Comparison of ENCODE assay signal across 16 mouse cellular contexts in genomic region chr1:188000189-188000588, GRCm38 (mm10).
A peak's percentile ranks its signal among the peaks of the same experiment; 100 is the strongest.
DNase-seq lines count a peak whose midpoint lies in the region; ATAC-seq and TF ChIP-seq lines count a peak whose summit lies in the region.
"Had no signal": no experiment of that assay in that cellular context is flagged by ENCODE, and none has a peak within 500 bp of the region (broad histone marks: within the 10 kb centered on the region; RNA-seq: fewer than 3 reads in every experiment).

No protein-coding gene starts in this region.

- no peaks in the 10 kb centered on the region for H3K36me3 ChIP-seq in hindbrain, embryonic 12.5 days
- no peaks in the 10 kb centered on the region for H3K36me3 ChIP-seq in hindbrain, embryonic 10.5 days
- H3K36me3 ChIP-seq in forebrain, embryonic 15.5 days, result no peaks in the 10 kb centered on the region
- H3K36me3 ChIP-seq in midbrain, embryonic 15.5 days (replicated peaks), result no peaks in the 10 kb centered on the region
- H3K36me3 ChIP-seq: liver, embryonic 15.5 days had no signal

- WGBS in hindbrain, embryonic 12.5 days, result 68% methylated on average over 8 of the region's 8 CpGs
- WGBS in hindbrain, embryonic 10.5 days, result 85% methylated on average over 8 of the region's 8 CpGs
- WGBS in forebrain, embryonic 15.5 days, result 35% methylated on average over 8 of the region's 8 CpGs
- WGBS in midbrain, embryonic 15.5 days, result 40% methylated on average over 8 of the region's 8 CpGs

- no peak for ATAC-seq in hindbrain, embryonic 12.5 days (ENCODE audit: low FRiP score)
- no peak for ATAC-seq in forebrain, embryonic 15.5 days (replicated peaks)
- ATAC-seq in midbrain, embryonic 15.5 days (replicated peaks), result no peak
- ATAC-seq: Patski had no signal

- no peak for TF ChIP-seq CTCF in brain, embryonic 14.5 days (IDR thresholded peaks at IDR 0.05; ENCODE audit: borderline replicate concordance, extremely low read depth, insufficient read depth, insufficient read length)

- no peak overlapping the region for H3K9ac ChIP-seq in hindbrain, embryonic 12.5 days
- no peak overlapping the region for H3K9ac ChIP-seq in forebrain, embryonic 15.5 days (replicated peaks)
- no peak overlapping the region for H3K9ac ChIP-seq in midbrain, embryonic 15.5 days
- H3K9ac ChIP-seq: liver, embryonic 15.5 days had no signal

- H3K9me3 ChIP-seq in hindbrain, embryonic 12.5 days (replicated peaks), result no peaks in the 10 kb centered on the region
- H3K9me3 ChIP-seq in hindbrain, embryonic 10.5 days, result no peaks in the 10 kb centered on the region
- no peaks in the 10 kb centered on the region for H3K9me3 ChIP-seq in forebrain, embryonic 15.5 days
- H3K9me3 ChIP-seq in midbrain, embryonic 15.5 days, result no peaks in the 10 kb centered on the region
- H3K9me3 ChIP-seq: liver, embryonic 15.5 days had no signal

- no peak for TF ChIP-seq POLR2A in brain, embryonic 14.5 days (IDR thresholded peaks at IDR 0.05; ENCODE audit: borderline replicate concordance, extremely low read depth, insufficient read depth, insufficient read length, poor library complexity, severe bottlenecking)

- H3K27me3 ChIP-seq in hindbrain, embryonic 12.5 days, result peaks cover 4% of the 10 kb centered on the region; the same call in 1 of the 2 replicates
- H3K27me3 ChIP-seq in hindbrain, embryonic 10.5 days (ENCODE audit: insufficient read depth, poor library complexity, severe bottlenecking), result peaks cover 24% of the 10 kb centered on the region
- peaks cover 8% of the 10 kb centered on the region; the same call in 1 of the 2 replicates for H3K27me3 ChIP-seq in forebrain, embryonic 15.5 days
- no peaks in the 10 kb centered on the region for H3K27me3 ChIP-seq in midbrain, embryonic 15.5 days (replicated peaks)
- H3K27me3 ChIP-seq: CH12.LX had no signal

- no peak for DNase-seq in hindbrain, embryonic 10.5 days (ENCODE audit: low spot score)
- DNase-seq in brain, embryonic 14.5 days (ENCODE audit: low read depth), result peak; percentile 74
- DNase-seq in layer of hippocampus, postnatal 10 days (ENCODE audit: low spot score in 2 of 2), result no peak
- DNase-seq in right cerebral cortex, postnatal 25 days, result no peak
- DNase-seq: adrenal gland, adult 2 months; gastrocnemius, postnatal 14 days; kidney, adult 2 months; left cerebral cortex, postnatal 4 days; thymus, adult 2 months had no signal

- no peak overlapping the region for H3K27ac ChIP-seq in hindbrain, embryonic 12.5 days
- H3K27ac ChIP-seq in hindbrain, embryonic 10.5 days, result no peak overlapping the region
- H3K27ac ChIP-seq in forebrain, embryonic 15.5 days (replicated peaks), result no peak overlapping the region
- no peak overlapping the region for H3K27ac ChIP-seq in midbrain, embryonic 15.5 days
- H3K27ac ChIP-seq: liver, embryonic 15.5 days had no signal

- H3K4me3 ChIP-seq in hindbrain, embryonic 12.5 days, result 0 out of 2 replicates have a peak overlapping the region, but pooled peaks have one; percentile 10
- no peak overlapping the region for H3K4me3 ChIP-seq in hindbrain, embryonic 10.5 days
- peak overlapping the region; percentile 23 for H3K4me3 ChIP-seq in forebrain, embryonic 15.5 days
- H3K4me3 ChIP-seq in midbrain, embryonic 15.5 days, result peak overlapping the region; percentile 14
- H3K4me3 ChIP-seq: liver, embryonic 15.5 days; megakaryocyte, embryonic 14.5 days had no signal

- peaks cover 5% of the 10 kb centered on the region; the same call in 1 of the 2 replicates for H3K4me1 ChIP-seq in hindbrain, embryonic 12.5 days
- peaks cover 4% of the 10 kb centered on the region for H3K4me1 ChIP-seq in hindbrain, embryonic 10.5 days (replicated peaks)
- peaks cover 29% of the 10 kb centered on the region for H3K4me1 ChIP-seq in forebrain, embryonic 15.5 days
- peaks cover 15% of the 10 kb centered on the region for H3K4me1 ChIP-seq in midbrain, embryonic 15.5 days
- H3K4me1 ChIP-seq: liver, embryonic 15.5 days had no signal

- H3K4me2 ChIP-seq in hindbrain, embryonic 12.5 days (replicated peaks), result no peak overlapping the region; the same call in 1 of the 2 replicates
- H3K4me2 ChIP-seq in forebrain, embryonic 15.5 days (replicated peaks), result peak overlapping the region; percentile 2; the same call in 1 of the 2 replicates
- H3K4me2 ChIP-seq in midbrain, embryonic 15.5 days, result peak overlapping the region; percentile 22
- H3K4me2 ChIP-seq: liver, embryonic 15.5 days had no signal
